9 mouse cellular contexts compared by ENCODE assay signal in the genomic region with DNA sequence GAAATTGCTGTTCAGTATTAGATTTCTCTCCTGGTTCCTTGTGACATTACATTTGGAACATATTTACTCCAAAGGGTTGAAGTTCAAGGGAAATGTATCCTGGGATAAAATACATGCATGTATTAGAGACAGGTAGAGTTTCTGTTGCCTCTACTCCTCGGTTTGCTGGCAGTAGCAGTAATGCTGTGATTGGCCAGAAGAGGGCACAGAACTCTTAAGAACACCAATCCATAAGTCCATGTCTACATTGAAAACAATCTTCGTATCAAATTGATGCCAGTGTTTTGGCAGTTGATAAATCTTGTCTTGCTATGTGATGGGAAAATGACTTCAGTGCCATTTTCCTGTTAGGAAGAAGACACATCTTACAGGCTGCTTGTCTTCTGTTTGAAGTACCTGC.
A peak's percentile ranks its signal among the peaks of the same experiment; 100 is the strongest.
DNase-seq lines count a peak whose midpoint lies in the region; ATAC-seq lines count a peak whose summit lies in the region.
"Had no signal": no experiment of that assay in that cellular context is flagged by ENCODE, and none has a peak within 500 bp of the region (broad histone marks: within the 10 kb centered on the region; RNA-seq: fewer than 3 reads in every experiment).

No protein-coding gene starts in this region.

- peak; percentile 44 for DNase-seq in heart, postnatal 4 days
- peak; percentile 37 to 48 for DNase-seq in B cell, adult 2 months
- peak; percentile 67 for DNase-seq in NIH3T3 (ENCODE audit: low read depth)
- DNase-seq in kidney, postnatal 4 days = peak; percentile 60 to 61
- DNase-seq in right cerebral cortex, postnatal 4 days = peak; percentile 46
- no peak for DNase-seq in c-Kit-positive CD71-positive TER-119-positive erythroid progenitor cells, embryonic 14.5 days (ENCODE audit: low spot score)
- DNase-seq in gastrocnemius, postnatal 10 days = no peak

- H3K36me3 ChIP-seq in heart, embryonic 12.5 days = peaks cover 79% of the 10 kb centered on the region

- no peak for ATAC-seq in heart, embryonic 12.5 days (ENCODE audit: insufficient number of reproducible peaks, low FRiP score)

- H3K4me1 ChIP-seq in heart, embryonic 12.5 days (replicated peaks) = peaks cover 7% of the 10 kb centered on the region
- H3K4me1 ChIP-seq: embryonic facial prominence, embryonic 12.5 days had no signal

- H3K9ac ChIP-seq in heart, embryonic 12.5 days = no peak overlapping the region
- H3K9ac ChIP-seq: embryonic facial prominence, embryonic 12.5 days had no signal

- H3K27me3 ChIP-seq in heart, embryonic 12.5 days (replicated peaks) = no peaks in the 10 kb centered on the region
- H3K27me3 ChIP-seq: embryonic facial prominence, embryonic 12.5 days had no signal

- no peak overlapping the region for H3K27ac ChIP-seq in heart, embryonic 12.5 days (ENCODE audit: poor library complexity, severe bottlenecking)
- H3K27ac ChIP-seq: embryonic facial prominence, embryonic 12.5 days had no signal

- H3K4me2 ChIP-seq in heart, embryonic 12.5 days = no peak overlapping the region
- H3K4me2 ChIP-seq: embryonic facial prominence, embryonic 12.5 days had no signal

- WGBS in heart, embryonic 12.5 days = 61% methylated on average over 2 of the region's 2 CpGs

- H3K9me3 ChIP-seq in heart, embryonic 12.5 days (replicated peaks) = no peaks in the 10 kb centered on the region
- H3K9me3 ChIP-seq: embryonic facial prominence, embryonic 12.5 days had no signal

- no peak overlapping the region for H3K4me3 ChIP-seq in heart, embryonic 12.5 days
- H3K4me3 ChIP-seq: embryonic facial prominence, embryonic 12.5 days had no signal

Comparison
In these comparisons a context has a peak if more than half of its experiments do, and no peak if none do; other contexts are left out.
1. DNase-seq: peak in heart, postnatal 4 days (single experiment), B cell, adult 2 months (2 of 2), NIH3T3 (single experiment), kidney, postnatal 4 days (2 of 2) and right cerebral cortex, postnatal 4 days (single experiment); none in c-Kit-positive CD71-positive TER-119-positive erythroid progenitor cells, embryonic 14.5 days (single experiment) and gastrocnemius, postnatal 10 days (single experiment).